Mouse (Mus musculus) intestine, embryonic 16.5 days (tissue): ENCODE measurements around the gene Tecpr2. TPM values are rescaled to one million over a fixed set of nuclear protein-coding genes. Genes with fewer than 3 reads are reported as not detected.
A peak's percentile ranks its signal among the peaks of the same experiment; 100 is the strongest.

Experiments
- ATAC-seq: fragments of 200-750 bp; cut with Nextera tagmentation; 2 replicates; pipeline ENCODE4 v1.8.0; 2017; ENCODE audit warnings: moderate TSS enrichment, moderate library complexity
- H3K27ac ChIP-seq: fragments of 300-500 bp; sonication (generic); 2 replicates; pipeline ENCODE4 v1.5.1; 2014; ENCODE audit warnings: mild to moderate bottlenecking, low read length
- H3K27me3 ChIP-seq: fragments of 300-500 bp; sonication (generic); replicated peaks from 2 replicates; pipeline ENCODE4 v1.6.1; 2014; ENCODE audit warnings: low read length, control low read depth, mixed read lengths; ENCODE audit not compliant: control insufficient read depth, insufficient read depth
- H3K36me3 ChIP-seq: fragments of 300-500 bp; sonication (generic); 2 replicates; pipeline ENCODE4 v1.6.1; 2014; ENCODE audit warnings: low read length, control low read depth; ENCODE audit not compliant: control insufficient read depth, insufficient read depth
- H3K4me1 ChIP-seq: fragments of 300-500 bp; sonication (generic); 2 replicates; pipeline ENCODE4 v1.6.1; 2014; ENCODE audit warnings: low read length, control low read depth, mixed read lengths; ENCODE audit not compliant: control insufficient read depth, insufficient read depth
- H3K4me2 ChIP-seq: fragments of 300-500 bp; sonication (generic); 2 replicates; pipeline ENCODE4 v1.6.1; 2014; ENCODE audit warnings: low read depth, low read length, control low read depth
- H3K4me3 ChIP-seq: fragments of 300-500 bp; sonication (generic); 2 replicates; pipeline ENCODE4 v1.5.1; 2014; ENCODE audit warnings: mild to moderate bottlenecking, low read length
- H3K9ac ChIP-seq: fragments of 300-500 bp; sonication (generic); 2 replicates; pipeline ENCODE4 v1.6.1; 2014; ENCODE audit warnings: low read depth, low read length
- H3K9me3 ChIP-seq: fragments of 300-500 bp; sonication (generic); 2 replicates; pipeline ENCODE4 v1.6.1; 2016; ENCODE audit warnings: low read length, control low read depth; ENCODE audit not compliant: control insufficient read depth
- WGBS: fragments of 180-500 bp; shearing (Covaris S2); extraction: QIAGEN DNeasy Blood & Tissue Kit; methylation state at CpG from one replicate; pipeline ENCODE4 v1.1.7; 2014; 5-methylcytosine and 5-hydroxymethylcytosine counted together
- polyA plus RNA-seq: library from polyadenylated mRNA; unstranded; fragments of >200 nt; fragmentation: Nextera tagmentation; extraction: Ambion mirVana; gene quantifications from 2 replicates; pipeline ENCODE4 v1.2.1, GENCODE M21; 2015

The Tecpr2 gene
- polyA plus RNA-seq, 1 experiment from 2014 or later: 2.2 TPM

DNA sequence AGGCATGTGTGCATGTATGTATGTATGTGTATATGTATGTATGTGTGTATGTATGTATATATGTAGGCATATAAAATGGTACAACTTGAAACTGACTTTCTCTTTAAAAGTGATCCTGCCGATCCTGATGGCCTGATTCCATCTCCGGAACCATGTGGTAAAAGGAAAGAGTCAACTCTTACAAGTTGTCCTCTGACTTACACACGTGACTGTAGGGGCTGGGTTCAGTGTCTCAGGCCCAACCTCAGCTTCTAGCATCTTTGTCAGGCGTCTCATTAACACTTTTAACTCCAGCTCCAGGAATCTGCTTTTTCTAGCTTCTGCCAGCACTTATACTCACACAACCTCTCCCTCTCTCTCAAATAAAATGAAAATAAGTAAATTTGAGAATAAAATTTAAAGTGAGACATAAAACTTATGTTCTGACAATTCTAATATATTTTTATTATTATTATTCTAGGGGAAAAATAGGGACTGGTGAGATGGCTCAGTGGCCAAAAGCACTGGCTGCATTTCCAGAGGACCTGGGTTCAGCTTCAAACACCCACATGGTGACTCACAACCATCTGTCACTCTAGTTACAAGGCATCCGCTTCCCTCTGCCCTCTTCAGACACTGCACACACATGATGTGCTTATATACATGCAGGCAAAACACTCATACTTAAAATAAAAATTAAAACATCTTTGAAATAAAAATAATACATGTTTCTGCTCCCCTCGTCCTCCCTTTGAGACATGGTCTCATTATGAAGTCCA is 63.7 kb downstream of the Tecpr2 start:
- H3K4me2 ChIP-seq: no peak overlapping the region
- no peaks in the 10 kb centered on the region for H3K27me3 ChIP-seq
- 85% methylated on average over 6 of the region's 6 CpGs for WGBS
- no peaks in the 10 kb centered on the region for H3K4me1 ChIP-seq
- H3K9me3 ChIP-seq: no peaks in the 10 kb centered on the region
- no peak overlapping the region for H3K27ac ChIP-seq
- H3K4me3 ChIP-seq: no peak overlapping the region
- peaks cover 2% of the 10 kb centered on the region; the same call in 1 of the 2 replicates for H3K36me3 ChIP-seq
- H3K9ac ChIP-seq: no peak overlapping the region
- ATAC-seq: no peak

DNA sequence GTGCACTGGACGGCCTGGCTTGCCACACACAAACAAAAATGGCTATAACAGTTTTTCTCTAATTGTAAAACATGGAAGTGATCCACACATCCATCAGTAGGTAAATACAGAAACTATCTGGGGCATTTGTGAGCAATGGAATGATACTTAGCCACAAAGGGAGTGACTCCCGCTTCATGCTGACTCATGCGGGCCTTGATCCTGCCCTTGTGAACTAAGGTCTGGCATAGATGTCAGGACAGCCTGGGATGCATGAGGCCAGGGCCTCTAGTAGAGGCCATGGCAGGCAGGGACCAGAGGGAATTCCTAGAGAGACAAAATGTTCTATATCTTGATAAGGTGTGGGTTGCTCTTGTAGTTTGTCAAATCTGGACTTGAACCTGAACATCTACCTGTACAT is 64.4 kb downstream of the Tecpr2 start:
- no peak overlapping the region for H3K4me3 ChIP-seq
- H3K4me1 ChIP-seq: no peaks in the 10 kb centered on the region
- no peak for ATAC-seq
- H3K9ac ChIP-seq: no peak overlapping the region
- no peaks in the 10 kb centered on the region for H3K27me3 ChIP-seq
- 88% methylated on average over 3 of the region's 3 CpGs for WGBS
- 0 out of 2 replicates have a peak, but pooled peaks cover 2% of the 10 kb centered on the region for H3K36me3 ChIP-seq
- H3K4me2 ChIP-seq: no peak overlapping the region
- no peak overlapping the region for H3K27ac ChIP-seq
- no peaks in the 10 kb centered on the region for H3K9me3 ChIP-seq

- no peak overlapping the region for H3K27ac ChIP-seq
- no peak overlapping the region for H3K9ac ChIP-seq
- H3K9me3 ChIP-seq: no peaks in the 10 kb centered on the region
- no peaks in the 10 kb centered on the region for H3K27me3 ChIP-seq
- ATAC-seq: no peak
- H3K4me3 ChIP-seq: no peak overlapping the region
- H3K36me3 ChIP-seq: 0 out of 2 replicates have a peak, but pooled peaks cover 2% of the 10 kb centered on the region
- no peaks in the 10 kb centered on the region for H3K4me1 ChIP-seq
- WGBS: 81% methylated on average over 2 of the region's 2 CpGs
- H3K4me2 ChIP-seq: no peak overlapping the region
These were observed 64.8 kb downstream of the Tecpr2 start for GRCm38 (mm10) chr12:110953900-110954299.

DNA sequence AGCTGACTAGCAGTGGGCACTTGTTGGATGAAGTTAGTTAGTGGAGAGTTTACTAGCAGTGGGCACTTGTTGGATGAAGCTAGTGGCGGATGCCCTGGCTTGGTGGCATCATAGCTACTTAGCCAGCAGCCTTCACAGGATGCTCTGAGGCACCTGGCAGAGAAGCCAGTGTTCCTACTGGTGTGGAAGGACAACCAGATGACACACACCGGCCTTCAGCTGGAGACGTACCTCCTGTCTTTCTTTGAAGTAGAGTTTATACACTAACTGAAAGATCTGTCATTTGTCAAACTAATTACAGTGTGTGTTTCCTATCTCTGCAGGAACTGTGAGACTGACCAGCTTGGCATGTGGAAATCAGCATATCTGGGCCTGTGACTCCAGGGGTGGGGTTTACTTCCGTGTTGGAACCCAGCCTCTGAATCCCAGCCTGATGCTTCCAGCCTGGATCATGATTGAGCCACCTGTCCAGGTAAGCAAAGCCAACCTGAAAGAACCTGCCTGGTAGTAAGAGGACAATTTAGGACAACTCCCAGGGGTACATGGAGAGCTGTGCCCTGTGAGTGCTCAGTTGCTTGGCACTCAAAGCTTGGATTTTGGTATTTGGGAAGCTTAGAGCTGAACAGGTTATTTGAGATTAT is 65.4 kb downstream of the Tecpr2 start:
- H3K9ac ChIP-seq: no peak overlapping the region
- ATAC-seq: no peak
- H3K27ac ChIP-seq: no peak overlapping the region
- no peaks in the 10 kb centered on the region for H3K27me3 ChIP-seq
- H3K36me3 ChIP-seq: no peaks in the 10 kb centered on the region
- 67% methylated on average over 4 of the region's 4 CpGs for WGBS
- H3K4me3 ChIP-seq: no peak overlapping the region
- no peak overlapping the region for H3K4me2 ChIP-seq
- no peaks in the 10 kb centered on the region for H3K4me1 ChIP-seq
- H3K9me3 ChIP-seq: no peaks in the 10 kb centered on the region

GRCm38 (mm10) chr12:110961973-110962372 is 72.9 kb downstream of the Tecpr2 start:
- H3K4me1 ChIP-seq: no peaks in the 10 kb centered on the region
- no peaks in the 10 kb centered on the region for H3K27me3 ChIP-seq
- H3K27ac ChIP-seq: no peak overlapping the region
- no peaks in the 10 kb centered on the region for H3K36me3 ChIP-seq
- ATAC-seq: no peak
- H3K4me2 ChIP-seq: no peak overlapping the region
- no peaks in the 10 kb centered on the region for H3K9me3 ChIP-seq
- H3K9ac ChIP-seq: no peak overlapping the region
- WGBS: 72% methylated on average over 2 of the region's 2 CpGs
- no peak overlapping the region for H3K4me3 ChIP-seq

DNA sequence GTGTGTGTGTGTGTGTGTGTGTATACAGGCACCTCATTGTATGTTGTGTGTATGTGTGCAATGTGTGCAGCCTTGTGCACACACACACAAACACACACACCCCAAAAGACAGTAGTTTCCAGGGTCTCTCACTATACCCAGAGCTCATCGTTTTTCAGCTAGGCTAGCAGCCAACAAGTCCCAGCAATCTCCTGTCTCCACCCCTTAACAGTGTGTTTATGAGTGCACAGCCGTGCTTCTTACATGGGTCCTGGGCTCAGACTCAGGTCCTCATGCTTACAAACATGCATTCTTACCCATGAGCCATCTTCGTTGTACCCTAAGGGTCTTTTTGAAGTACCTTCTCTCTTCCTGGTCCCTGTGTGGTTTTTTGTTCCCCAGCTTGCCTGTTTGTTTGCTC is 76.4 kb downstream of the Tecpr2 start:
- no peaks in the 10 kb centered on the region for H3K9me3 ChIP-seq
- no peaks in the 10 kb centered on the region for H3K4me1 ChIP-seq
- no peak overlapping the region for H3K27ac ChIP-seq
- no peak overlapping the region for H3K4me2 ChIP-seq
- H3K9ac ChIP-seq: no peak overlapping the region
- H3K27me3 ChIP-seq: no peaks in the 10 kb centered on the region
- 61% methylated on average over 3 of the region's 3 CpGs for WGBS
- no peak for ATAC-seq
- H3K4me3 ChIP-seq: no peak overlapping the region
- 0 out of 2 replicates have a peak, but pooled peaks cover 15% of the 10 kb centered on the region for H3K36me3 ChIP-seq

DNA sequence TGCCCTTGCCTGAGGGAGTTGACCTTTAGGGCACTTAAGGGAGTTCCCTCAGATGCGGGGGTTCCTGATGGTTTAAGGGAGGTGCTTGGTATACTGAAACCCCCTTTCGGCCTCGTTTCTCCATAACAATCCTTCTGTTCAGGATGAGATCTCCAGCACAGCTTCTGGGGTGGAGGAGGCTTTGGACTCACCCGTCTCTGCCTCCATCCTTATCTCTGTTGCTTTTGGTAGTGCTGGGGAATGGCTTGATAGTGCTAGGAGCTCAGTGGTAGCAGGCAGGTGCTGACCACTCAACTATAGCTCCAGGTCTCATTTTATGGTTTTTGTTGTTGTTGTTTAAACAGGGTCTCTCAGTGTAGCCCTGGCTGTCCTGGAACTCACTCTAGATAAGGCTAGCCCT is 77.0 kb downstream of the Tecpr2 start:
- Histone ChIP-seq H3K36me3 (0 out of 2 replicates have a peak, but pooled peaks cover 15% of the 10 kb centered on the region), H3K4me2 (no peak overlapping the region), H3K27ac (no peak overlapping the region), H3K9ac (no peak overlapping the region), H3K4me1 (no peaks in the 10 kb centered on the region), H3K27me3 (no peaks in the 10 kb centered on the region), H3K4me3 (no peak overlapping the region), H3K9me3 (no peaks in the 10 kb centered on the region)
- no peak for ATAC-seq
- WGBS: 77% methylated on average over 4 of the region's 4 CpGs

DNA sequence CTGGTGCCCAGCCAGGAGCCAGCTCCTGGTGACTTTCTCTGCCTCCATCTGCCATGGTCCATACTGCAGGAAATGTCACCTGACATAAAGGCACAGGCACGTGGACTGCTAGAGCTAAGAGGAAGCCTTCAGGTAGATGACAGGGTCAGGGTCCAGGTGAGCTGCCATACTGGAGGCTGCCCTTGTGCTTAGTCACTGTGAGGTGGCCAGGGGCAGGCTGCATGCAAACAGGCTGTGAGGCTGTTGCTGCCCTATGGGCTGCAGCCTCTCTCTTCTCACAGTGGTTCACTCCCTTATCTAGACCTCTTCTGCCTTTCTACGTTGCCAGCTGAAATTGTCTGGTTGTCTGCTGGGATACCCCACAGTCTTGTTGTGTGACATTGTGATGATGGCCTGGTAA is 78.1 kb downstream of the Tecpr2 start:
- H3K4me1 ChIP-seq: no peaks in the 10 kb centered on the region

GRCm38 (mm10) chr12:110970408-110970807 is 81.3 kb downstream of the Tecpr2 start:
- 95% methylated on average over 5 of the region's 5 CpGs for WGBS

More for the DNA sequence above, 78.1 kb downstream of the Tecpr2 start:
- Histone ChIP-seq H3K9ac (no peak overlapping the region), H3K4me2 (no peak overlapping the region), H3K9me3 (no peaks in the 10 kb centered on the region), H3K36me3 (0 out of 2 replicates have a peak, but pooled peaks cover 15% of the 10 kb centered on the region), H3K27me3 (no peaks in the 10 kb centered on the region), H3K4me3 (no peak overlapping the region), H3K27ac (no peak overlapping the region)
- WGBS: 82% methylated on average over 2 of the region's 2 CpGs
- ATAC-seq: 0 out of 2 replicates have a peak, but pooled peaks have one; percentile 50

More at GRCm38 (mm10) chr12:110970408-110970807, 81.3 kb downstream of the Tecpr2 start:
- H3K9me3 ChIP-seq: no peaks in the 10 kb centered on the region
- no peak overlapping the region for H3K4me2 ChIP-seq
- H3K4me3 ChIP-seq: no peak overlapping the region
- ATAC-seq: no peak
- 0 out of 2 replicates have a peak, but pooled peaks cover 3% of the 10 kb centered on the region for H3K4me1 ChIP-seq
- H3K36me3 ChIP-seq: peaks cover 26% of the 10 kb centered on the region; the same call in 1 of the 2 replicates
- H3K27me3 ChIP-seq: no peaks in the 10 kb centered on the region
- no peak overlapping the region for H3K27ac ChIP-seq
- no peak overlapping the region for H3K9ac ChIP-seq
